Mouse (Mus musculus) urinary bladder, adult 18-20 months (tissue): ENCODE measurements around the gene C2cd5.

Source experiments
- DNase-seq, 2 experiments: peaks; one replicate each; pipeline ENCODE4 v3.0.0; 2022; ENCODE audit warnings: low spot score in 2 of 2, mixed read lengths in 2 of 2

Gene C2cd5

GRCm38 (mm10) chr6:143073476-143073875 is 26.5 kb downstream of the C2cd5 start:
- DNase-seq: no peak

DNA sequence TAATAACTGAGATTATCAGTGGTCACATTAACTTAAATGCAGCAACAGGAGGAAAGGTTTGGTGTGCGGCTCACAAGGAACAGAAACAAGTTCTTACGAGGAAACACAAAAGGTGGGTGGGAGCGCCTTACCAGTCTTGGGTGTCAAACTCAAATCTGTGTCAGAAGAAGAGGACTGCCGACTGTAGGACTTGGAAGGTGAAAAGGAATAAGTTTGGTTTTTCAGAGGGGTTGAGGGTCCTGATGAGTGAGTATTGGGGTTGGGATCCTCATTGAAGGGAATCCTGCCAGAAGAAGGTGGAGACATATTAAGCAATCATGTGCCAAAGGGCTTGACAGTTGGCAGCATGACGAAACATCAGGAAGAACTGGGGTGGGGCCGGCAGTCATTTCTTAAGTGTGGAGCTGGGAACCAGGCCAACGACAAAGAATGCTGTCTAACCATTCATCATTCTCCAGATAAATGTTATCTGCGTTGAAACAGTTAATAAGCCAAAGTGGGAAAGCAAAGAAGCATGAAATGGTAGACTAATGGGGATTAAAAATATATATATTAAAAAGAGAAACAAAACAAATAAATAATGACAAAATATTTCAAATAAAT is 27.4 kb downstream of the C2cd5 start:
- DNase-seq: peak in 1 of 2 experiments; percentile 7

DNA sequence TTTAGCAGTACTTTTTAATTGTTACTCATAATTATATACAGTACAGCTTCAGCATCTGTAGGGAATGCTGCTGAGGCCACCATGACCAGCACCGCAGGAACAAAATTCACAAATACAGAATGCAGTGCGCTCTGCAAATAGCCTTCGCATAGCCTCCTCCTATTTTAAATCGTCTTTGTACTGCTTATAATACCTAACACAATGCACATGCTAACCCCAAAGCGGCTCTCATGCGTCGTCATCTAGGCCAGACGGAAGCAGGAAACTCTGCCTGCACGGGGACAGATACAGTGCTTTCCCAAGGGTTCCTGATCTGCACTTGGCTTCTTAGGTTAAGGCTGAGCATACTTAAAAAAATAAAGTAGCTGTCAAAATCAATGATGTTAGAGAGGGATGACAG is 29.2 kb downstream of the C2cd5 start:
- DNase-seq: no peak

DNA sequence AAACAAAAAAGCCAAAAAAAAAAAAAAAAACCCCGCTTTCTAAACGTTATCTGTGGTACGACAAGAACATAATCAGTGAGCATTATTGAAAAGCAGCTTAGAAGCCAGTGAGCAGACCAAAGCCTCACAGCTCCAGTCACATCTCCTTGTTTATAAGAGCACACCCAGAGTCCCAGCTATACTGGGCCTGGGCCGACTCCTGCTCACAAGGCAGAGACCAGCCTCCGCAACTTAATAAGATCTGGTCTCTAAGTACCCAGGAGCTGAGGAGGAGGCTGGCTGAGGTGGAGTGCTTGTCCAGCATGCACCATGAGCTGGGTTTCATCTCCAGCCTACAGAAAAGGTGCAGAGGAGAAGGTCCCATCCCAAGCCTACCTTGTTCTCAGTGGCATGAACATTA is 29.9 kb downstream of the C2cd5 start:
- no peak for DNase-seq

DNA sequence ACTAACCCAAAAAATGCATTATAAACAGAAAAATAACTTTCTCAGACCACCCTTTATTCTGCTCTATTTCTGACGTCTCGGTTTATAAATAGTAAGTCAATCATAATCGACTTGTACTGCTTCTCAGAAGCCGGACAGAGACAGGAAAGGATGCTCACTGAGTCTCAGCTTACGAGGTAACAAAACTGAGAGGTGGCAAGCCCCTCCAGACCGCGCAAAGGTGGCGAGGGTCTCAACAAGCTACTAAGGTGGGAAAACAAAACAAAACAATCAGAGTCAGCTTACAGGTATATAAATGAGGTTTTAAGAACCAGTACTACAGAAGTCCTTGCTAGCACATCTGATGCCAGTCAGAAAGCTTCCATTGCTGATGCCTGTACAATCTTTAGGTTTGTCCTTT is 30.3 kb downstream of the C2cd5 start:
- DNase-seq: no peak

GRCm38 (mm10) chr6:143068181-143068915 is 31.6 kb downstream of the C2cd5 start:
- no peak for DNase-seq

DNA sequence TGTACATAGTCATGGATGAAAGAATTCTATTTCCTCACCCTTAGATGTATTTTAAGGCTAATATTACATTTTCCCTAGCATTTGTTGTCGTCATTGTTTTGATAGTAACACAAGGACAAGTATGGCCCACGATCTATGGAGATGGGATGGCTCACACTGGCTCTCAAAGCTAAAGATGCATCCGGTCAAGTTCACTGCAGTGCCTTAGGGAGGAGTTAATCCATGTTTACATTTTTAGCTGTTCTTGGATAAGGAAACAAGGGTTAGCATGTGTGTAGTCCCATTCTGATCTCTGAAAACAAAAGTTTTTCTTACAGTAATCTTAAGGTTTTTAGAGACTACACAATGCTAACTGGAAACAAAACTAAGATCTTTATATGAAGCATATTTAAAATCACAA is 32.3 kb downstream of the C2cd5 start:
- no peak for DNase-seq

GRCm38 (mm10) chr6:143066859-143067258 is 33.1 kb downstream of the C2cd5 start:
- no peak for DNase-seq

DNA sequence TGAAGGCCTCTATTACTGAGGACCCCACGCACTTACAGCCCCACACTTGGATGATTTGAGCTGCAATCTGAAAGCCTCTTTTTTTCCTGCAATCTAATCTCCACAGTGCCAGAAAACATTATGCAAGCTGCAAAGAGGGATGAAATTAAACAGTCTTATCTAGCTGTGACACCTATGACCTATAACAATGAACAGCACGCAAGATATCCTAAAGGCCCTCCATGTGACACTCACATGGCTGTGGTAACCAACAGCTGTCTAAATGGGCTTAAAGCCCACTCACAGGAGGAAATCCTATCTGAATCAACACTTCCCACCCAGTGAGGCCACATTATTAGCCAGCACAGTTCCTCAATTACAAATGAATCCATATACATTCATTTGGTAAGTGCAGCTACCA is 35.9 kb downstream of the C2cd5 start:
- no peak for DNase-seq

DNA sequence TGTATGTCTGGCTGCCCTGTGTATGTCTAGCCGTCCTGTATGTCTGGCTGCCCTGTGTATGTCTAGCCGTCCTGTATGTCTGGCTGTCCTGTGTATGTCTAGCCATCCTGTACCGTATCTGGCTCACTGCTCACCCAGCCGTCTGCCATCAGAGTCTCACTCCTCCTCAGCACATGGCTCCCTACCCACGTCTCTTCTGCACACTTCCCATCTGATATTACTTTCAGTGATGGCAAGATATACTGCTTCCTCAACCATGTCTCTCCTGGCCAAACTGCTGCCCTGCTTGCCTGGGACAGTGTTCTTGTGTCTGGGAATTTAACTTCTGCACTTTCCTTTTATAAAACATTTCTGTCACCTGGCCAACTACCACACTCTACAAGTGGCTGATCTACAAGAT is 42.3 kb downstream of the C2cd5 start:
- no peak for DNase-seq

- no peak for DNase-seq
Observed at GRCm38 (mm10) chr6:143051566-143051965, 48.4 kb downstream of the C2cd5 start.

DNA sequence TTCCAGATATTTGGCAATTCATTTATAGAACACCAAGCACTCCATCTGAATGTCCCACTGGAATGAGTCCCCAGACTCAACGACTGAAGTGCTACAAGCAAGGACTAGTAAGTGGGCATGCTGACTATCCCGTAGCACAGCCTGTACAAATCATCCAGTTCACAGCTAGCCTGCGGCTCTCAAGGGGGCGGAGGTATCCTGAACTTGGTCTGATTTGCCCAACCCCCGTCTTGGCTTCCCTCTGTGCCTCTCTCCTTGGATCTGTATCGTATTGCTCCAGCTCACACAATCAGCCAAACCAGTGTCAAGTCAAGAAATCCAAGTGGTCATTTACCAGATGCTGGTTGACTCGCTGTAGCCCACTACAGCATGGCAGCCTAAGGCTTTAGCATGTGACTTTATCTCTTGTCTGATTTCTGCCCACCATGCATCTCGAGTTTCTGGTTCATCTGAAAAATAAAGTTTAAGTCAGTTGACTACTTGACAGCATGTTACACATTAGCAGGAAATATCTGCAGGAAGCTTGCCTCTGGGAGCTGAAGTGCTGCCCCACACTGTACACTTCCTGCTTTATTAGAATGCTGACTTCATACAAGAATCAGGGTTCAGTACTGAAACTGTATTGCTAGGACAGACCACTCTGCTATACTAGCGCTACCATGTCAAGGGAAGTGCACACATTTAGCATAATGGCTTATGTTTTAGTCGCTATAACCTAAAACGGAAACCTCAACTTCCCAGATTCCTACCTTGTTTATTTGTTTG is 50.0 kb downstream of the C2cd5 start:
- no peak for DNase-seq

GRCm38 (mm10) chr6:143049117-143049516 is 50.8 kb downstream of the C2cd5 start:
- DNase-seq: no peak

GRCm38 (mm10) chr6:143047538-143048258 is 52.2 kb downstream of the C2cd5 start:
- no peak for DNase-seq

DNA sequence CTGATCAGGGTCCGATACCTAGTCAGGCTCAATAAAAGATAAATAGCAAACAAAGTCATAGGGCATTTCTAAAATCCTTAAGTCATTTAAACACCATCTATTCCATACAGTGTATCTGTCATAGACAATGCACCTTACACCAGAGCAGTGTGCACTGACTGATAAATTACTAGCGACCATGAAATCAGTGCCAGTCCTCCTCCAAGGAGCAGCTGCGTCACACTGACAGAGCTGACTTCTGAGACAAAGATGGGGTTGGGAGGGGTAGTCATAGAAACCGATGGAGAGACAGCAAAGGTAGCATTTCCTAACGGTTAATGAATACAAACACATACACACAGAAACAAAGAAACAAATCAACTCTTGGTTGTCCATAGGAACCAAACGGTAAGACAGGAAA is 58.4 kb downstream of the C2cd5 start:
- DNase-seq: no peak

DNA sequence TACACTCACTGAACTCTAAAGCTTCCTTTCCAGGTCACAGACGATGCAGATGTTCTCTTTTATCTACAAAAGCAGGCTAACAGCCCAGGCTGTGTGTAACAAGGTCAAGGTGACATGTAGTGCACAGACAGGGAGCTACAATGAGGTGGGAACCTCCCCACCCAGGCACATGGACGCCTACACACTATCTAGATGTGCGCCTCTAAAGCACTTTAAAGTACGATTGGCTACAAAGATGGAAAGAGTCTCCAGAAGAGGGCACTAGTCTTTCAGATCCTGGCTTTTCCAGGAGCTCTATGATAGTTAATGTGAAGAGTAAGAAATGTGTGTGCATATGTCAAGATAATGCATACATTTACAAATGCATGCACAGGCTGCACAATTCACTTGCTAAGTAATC is 64.7 kb downstream of the C2cd5 start:
- DNase-seq: no peak

GRCm38 (mm10) chr6:143034503-143034902 is 65.4 kb downstream of the C2cd5 start:
- DNase-seq: no peak

GRCm38 (mm10) chr6:143030521-143030920 is 69.4 kb downstream of the C2cd5 start:
- no peak for DNase-seq

DNA sequence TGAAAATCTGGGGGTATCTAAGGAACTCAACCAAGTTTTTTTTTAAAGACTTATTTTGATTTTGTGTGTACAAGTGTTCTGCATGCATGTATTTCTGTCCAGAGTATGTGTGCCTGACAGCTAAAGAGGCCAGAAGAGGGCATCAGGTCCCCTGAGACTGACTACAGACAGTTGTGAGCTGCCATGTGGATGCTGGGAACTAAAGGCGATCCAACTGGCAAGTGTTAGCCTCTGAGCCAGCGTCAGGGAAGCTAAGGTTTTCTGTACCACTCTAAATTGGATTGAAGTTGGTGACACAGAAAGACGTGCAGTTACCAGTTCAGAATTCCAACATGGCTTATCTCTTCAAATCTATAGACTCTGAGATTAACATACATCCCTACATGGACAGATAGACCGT is 72.0 kb downstream of the C2cd5 start:
- no peak for DNase-seq

- no peak for DNase-seq
Observed at GRCm38 (mm10) chr6:143027402-143027801, 72.5 kb downstream of the C2cd5 start.

DNA sequence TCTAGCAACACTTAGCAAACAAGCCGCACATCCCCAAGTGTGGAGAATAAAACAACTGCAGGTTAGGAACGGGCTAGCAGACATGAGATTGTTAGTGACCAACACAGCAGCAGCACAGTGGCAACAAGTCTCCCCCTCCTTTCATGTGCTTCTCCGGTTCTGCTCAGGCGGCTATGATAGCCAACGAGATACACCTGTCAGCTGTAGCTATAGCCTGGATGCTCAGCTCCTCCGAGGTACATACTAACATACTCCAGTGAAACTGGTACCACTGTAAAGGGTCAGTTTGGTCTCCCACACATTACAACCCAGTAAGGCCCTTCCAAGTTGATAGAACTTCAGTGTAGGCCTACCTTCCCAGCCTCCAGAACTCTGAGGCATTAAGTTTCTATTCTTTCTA is 76.2 kb downstream of the C2cd5 start:
- no peak for DNase-seq

- DNase-seq: no peak
Observed at GRCm38 (mm10) chr6:143021756-143022155, 78.2 kb downstream of the C2cd5 start.
